Mouse (Mus musculus) ES-E14 (cell line): Measurements from ENCODE around the gene Zfp593. TPM values are rescaled to one million over a fixed set of nuclear protein-coding genes. Genes with fewer than 3 reads are reported as not detected.

ENCODE experiments used
- DNase-seq: peaks from one replicate; pipeline ENCODE4 v3.0.0-alpha.2; 2013; ENCODE audit warnings: low read depth, low spot score
- H3K27ac ChIP-seq: 2 replicates; pipeline ENCODE4 v1.5.1; 2012; ENCODE audit warnings: low read depth, mild to moderate bottlenecking, low read length, moderate library complexity, mixed read lengths; ENCODE audit not compliant: poor library complexity, insufficient read depth, severe bottlenecking
- H3K36me3 ChIP-seq: 2 replicates; pipeline ENCODE4 v1.6.1; 2012; ENCODE audit warnings: mild to moderate bottlenecking, low read length, moderate library complexity, mixed read lengths; ENCODE audit not compliant: control insufficient read depth, poor library complexity, insufficient read depth, severe bottlenecking
- H3K4me1 ChIP-seq, 2 experiments: fragments of 150-350 bp in 1 of 2; sonication (generic) in 1 of 2; 2 replicates each; pipeline ENCODE4 v1.6.1; 2012; ENCODE audit warnings: low read length in 2 of 2, mild to moderate bottlenecking in 1 of 2, mixed read lengths in 1 of 2; ENCODE audit not compliant: control insufficient read depth in 2 of 2, insufficient read depth in 2 of 2, poor library complexity in 1 of 2
- H3K4me3 ChIP-seq, 2 experiments: fragments of 150-350 bp in 1 of 2; sonication (generic) in 1 of 2; 2 replicates each; pipeline ENCODE4 v1.5.1; 2012; ENCODE audit warnings: low read length in 2 of 2, low read depth in 1 of 2, mild to moderate bottlenecking in 1 of 2, mixed read lengths in 1 of 2; ENCODE audit not compliant: insufficient read depth in 1 of 2, poor library complexity in 1 of 2, severe bottlenecking in 1 of 2
- H3K9ac ChIP-seq: 2 replicates; pipeline ENCODE4 v1.6.1; 2012; ENCODE audit warnings: low read depth, mild to moderate bottlenecking, low read length, mixed read lengths; ENCODE audit not compliant: poor library complexity, insufficient read depth, severe bottlenecking
- H3K9me3 ChIP-seq: fragments of 150-350 bp; sonication (generic); 2 replicates; pipeline ENCODE4 v1.6.1; 2012; ENCODE audit warnings: low read depth, mild to moderate bottlenecking, low read length; ENCODE audit not compliant: control insufficient read depth, insufficient read depth
- CHD2 ChIP-seq: IDR thresholded peaks from 2 replicates; pipeline ENCODE4 v1.6.1; 2014; ENCODE audit warnings: mild to moderate bottlenecking, low read depth, low read length, inconsistent platforms
- HCFC1 ChIP-seq: IDR thresholded peaks from 2 replicates; pipeline ENCODE4 v1.6.1; 2012; ENCODE audit warnings: low read length, inconsistent platforms, borderline replicate concordance; ENCODE audit not compliant: insufficient read depth
- MAFK ChIP-seq: IDR thresholded peaks from 2 replicates; pipeline ENCODE4 v1.6.1; 2014; ENCODE audit warnings: mild to moderate bottlenecking, low read depth, low read length, inconsistent platforms; ENCODE audit not compliant: insufficient read depth
- ZC3H11A ChIP-seq: IDR thresholded peaks from 2 replicates; pipeline ENCODE4 v1.6.1; 2012; ENCODE audit warnings: low read depth, mild to moderate bottlenecking, inconsistent platforms, low read length, borderline replicate concordance
- ZNF384 ChIP-seq: IDR thresholded peaks from 2 replicates; pipeline ENCODE4 v1.6.1; 2012; ENCODE audit warnings: low read depth, low read length, inconsistent platforms
- in situ Hi-C, 2 experiments: fragments of 600-800 bp; cut with MboI; formaldehyde crosslinking; loops; one replicate each; pipeline ENCODE4 v1.15.1; 2025; ENCODE audit warnings: low sequenced_read_pairs in 2 of 2, inconsistent platforms in 1 of 2; ENCODE audit not compliant: unreplicated experiment in 2 of 2
- total RNA-seq: library from RNA; depleted of rRNA; stranded (reverse); fragments of 300-350 nt; gene quantifications from 2 replicates; pipeline ENCODE4 v1.2.3, GENCODE M21; 2012

The Zfp593 gene
- total RNA-seq, 1 experiment = 25.2 TPM

- no peak overlapping the region for H3K9ac ChIP-seq
- no peaks in the 10 kb centered on the region for H3K4me1 ChIP-seq
- no peak overlapping the region for H3K4me3 ChIP-seq
- no peak overlapping the region for H3K27ac ChIP-seq
- no peak for DNase-seq
- TF ChIP-seq MAFK (no peak), HCFC1 (no peak), ZNF384 (no peak), ZC3H11A (no peak), CHD2 (no peak)
- no peaks in the 10 kb centered on the region for H3K9me3 ChIP-seq
- in situ Hi-C loops = no loop called here
- no peaks in the 10 kb centered on the region for H3K36me3 ChIP-seq
Observed at GRCm38 (mm10) chr4:134222793-134223600, 22.4 kb downstream of the Zfp593 start.

- no peak overlapping the region for H3K4me3 ChIP-seq
- H3K9me3 ChIP-seq = no peaks in the 10 kb centered on the region
- TF ChIP-seq ZNF384 (no peak), ZC3H11A (no peak), CHD2 (no peak), HCFC1 (no peak), MAFK (no peak)
- no peak for DNase-seq
- in situ Hi-C loops = no loop called here
- H3K9ac ChIP-seq = no peak overlapping the region
- H3K36me3 ChIP-seq = no peaks in the 10 kb centered on the region
- peaks cover 0 to 15% of the 10 kb centered on the region in 2 experiments; a peak in 1 of 4 replicates for H3K4me1 ChIP-seq
- H3K27ac ChIP-seq = no peak overlapping the region
Observed at GRCm38 (mm10) chr4:134206488-134207053, 38.8 kb downstream of the Zfp593 start.

DNA sequence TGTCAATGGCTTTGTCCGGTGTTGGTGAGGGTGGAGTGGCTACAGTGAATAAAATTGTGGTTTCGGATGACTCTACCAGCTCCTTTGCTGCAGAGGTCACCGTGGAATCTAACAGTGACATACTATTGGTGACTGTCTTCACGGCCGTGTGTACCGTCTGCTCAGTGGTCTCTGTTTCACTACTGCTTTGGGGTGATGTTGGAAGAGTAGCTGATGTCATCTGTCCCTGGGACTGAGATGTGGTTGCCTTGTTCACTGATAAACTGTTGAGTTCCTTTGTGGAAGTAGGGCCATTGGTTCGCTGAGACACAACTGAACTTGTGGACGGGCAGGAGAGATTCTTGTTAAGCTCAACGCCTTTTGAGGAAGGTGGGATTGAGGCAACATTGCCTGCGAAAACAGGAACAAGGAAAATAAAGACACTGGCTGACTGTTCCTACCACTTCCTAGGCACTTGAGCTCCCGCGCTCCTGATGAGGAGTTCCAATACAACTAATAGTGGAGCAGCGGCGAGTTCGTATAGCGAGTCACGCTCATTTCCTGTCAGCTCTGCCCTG, 42.0 kb downstream of the Zfp593 start:
- H3K27ac ChIP-seq = no peak overlapping the region
- H3K36me3 ChIP-seq = no peaks in the 10 kb centered on the region
- no peak for TF ChIP-seq HCFC1
- H3K9ac ChIP-seq = no peak overlapping the region
- DNase-seq = no peak
- H3K4me3 ChIP-seq = no peak overlapping the region
- H3K4me1 ChIP-seq = peaks cover 1 to 12% of the 10 kb centered on the region in 2 experiments; a peak in 1 of 4 replicates
- H3K9me3 ChIP-seq = no peaks in the 10 kb centered on the region
- in situ Hi-C loops = no loop called here

DNA sequence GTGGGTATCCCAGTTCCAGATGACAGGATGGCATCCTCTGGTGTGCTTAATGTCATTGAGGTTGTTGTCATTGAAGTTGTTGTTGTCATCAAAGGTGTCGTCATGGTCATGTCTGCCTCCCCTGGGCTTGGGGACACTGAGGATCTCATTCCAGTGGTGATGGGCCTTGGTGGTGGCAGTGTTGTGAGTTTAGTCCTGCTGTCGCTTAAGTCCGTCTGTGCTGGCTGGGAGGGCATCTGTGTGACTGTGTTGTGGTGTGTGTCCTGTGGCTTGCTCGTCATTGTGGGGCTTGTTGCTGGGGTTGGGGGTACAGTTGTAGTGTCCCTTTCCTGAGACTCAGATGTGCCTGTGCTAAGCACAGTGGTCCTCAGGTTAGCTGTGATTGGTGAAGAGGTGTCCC, 42.5 kb downstream of the Zfp593 start, which contains the start of gene Gm7534:
TSS of gene Gm7534 (minus strand) at position 101 of the 400 bp plus-strand sequence.
- no peak for TF ChIP-seq HCFC1
- no peak for TF ChIP-seq ZNF384
- no peak for TF ChIP-seq MAFK
- no peak for TF ChIP-seq ZC3H11A
- no peak within 1 kb of the TSS for H3K9ac ChIP-seq
- H3K27ac ChIP-seq = no peak within 1 kb of the TSS
- no peaks in the 10 kb centered on the region for H3K9me3 ChIP-seq
- no peak within 1 kb of the TSS for H3K4me3 ChIP-seq
- H3K36me3 ChIP-seq = no peaks in the 10 kb centered on the region
- in situ Hi-C loops = no loop called here
- DNase-seq = no peak
- peaks cover 1 to 12% of the 10 kb centered on the region in 2 experiments; a peak in 1 of 4 replicates for H3K4me1 ChIP-seq
